Mouse (Mus musculus) mesoderm, embryonic 11.5 days (tissue): Measurements from ENCODE around the gene Rlbp1.

Source experiments
- DNase-seq: peaks from one replicate; pipeline ENCODE4 v3.0.0-alpha.2; 2012; ENCODE audit warnings: low read depth, low spot score

Rlbp1 gene

GRCm38 (mm10) chr7:79328769-79329168 is 58.1 kb downstream of the Rlbp1 start:
- DNase-seq = no peak
